Comparison of ENCODE assay signal across 8 mouse cellular contexts in genomic region chr6:126702116-126702515, GRCm38 (mm10). TPM values are rescaled to one million over a fixed set of nuclear protein-coding genes. Genes with fewer than 3 reads are reported as not detected.
DNase-seq lines count a peak whose midpoint lies in the region; ATAC-seq and TF ChIP-seq lines count a peak whose summit lies in the region.

No protein-coding gene starts in this region.

- peak overlapping the region; percentile 50 for H3K4me2 ChIP-seq in heart, embryonic 14.5 days (ENCODE audit: low read length)
- H3K4me2 ChIP-seq in liver, embryonic 13.5 days: no peak overlapping the region
- peak overlapping the region; percentile 42 for H3K4me2 ChIP-seq in stomach, postnatal 0 days (replicated peaks; ENCODE audit: low read depth)

- no peak for TF ChIP-seq POLR2A in bone marrow macrophage, adult 2 months (IDR thresholded peaks at IDR 0.05; ENCODE audit: borderline replicate concordance, low read depth, low read length)
- TF ChIP-seq POLR2A in embryonic fibroblast, embryonic 13.5 days (IDR thresholded peaks at IDR 0.05; ENCODE audit: low read depth, low read length): no peak

- 5% methylated on average over 12 of the region's 12 CpGs for WGBS in heart, embryonic 14.5 days
- 4% methylated on average over 12 of the region's 12 CpGs for WGBS in liver, embryonic 13.5 days (ENCODE audit: insufficient replicate concordance)
- WGBS in stomach, postnatal 0 days: 0% methylated on average over 12 of the region's 12 CpGs

- TF ChIP-seq EP300 in stomach, postnatal 0 days (optimal IDR thresholded peaks at IDR 0.05): no peak

- peaks cover 52% of the 10 kb centered on the region for H3K27me3 ChIP-seq in heart, embryonic 14.5 days (ENCODE audit: control insufficient read depth, insufficient read depth, low read length)
- peaks cover 6% of the 10 kb centered on the region for H3K27me3 ChIP-seq in liver, embryonic 13.5 days
- no peaks in the 10 kb centered on the region for H3K27me3 ChIP-seq in stomach, postnatal 0 days (ENCODE audit: control insufficient read depth, insufficient read depth, low read length)

- peak; percentile 94 for TF ChIP-seq CTCF in bone marrow macrophage, adult 2 months (IDR thresholded peaks at IDR 0.05; ENCODE audit: low read depth, low read length)
- peak; percentile 29; the same call in 1 of the 2 replicates for TF ChIP-seq CTCF in embryonic fibroblast, embryonic 13.5 days (IDR thresholded peaks at IDR 0.05; ENCODE audit: borderline replicate concordance, insufficient read depth, low read length)
- peak; percentile 90 for TF ChIP-seq CTCF in stomach, postnatal 0 days (IDR thresholded peaks at IDR 0.05; ENCODE audit: low read depth)

- H3K27ac ChIP-seq in bone marrow macrophage, adult 2 months (ENCODE audit: insufficient read depth, low read depth, low read length): no peak overlapping the region
- H3K27ac ChIP-seq in embryonic fibroblast, embryonic 13.5 days (ENCODE audit: insufficient read depth, low read length): no peak overlapping the region
- H3K27ac ChIP-seq in heart, embryonic 14.5 days (replicated peaks in 1 of 2; ENCODE audit: control insufficient read depth in 1 of 2, insufficient read depth in 1 of 2, low read depth in 2 of 2, low read length in 2 of 2): no peak overlapping the region
- H3K27ac ChIP-seq in liver, embryonic 13.5 days: no peak overlapping the region
- H3K27ac ChIP-seq in stomach, postnatal 0 days (replicated peaks): no peak overlapping the region

- H3K4me1 ChIP-seq in bone marrow macrophage, adult 2 months (ENCODE audit: control insufficient read depth, insufficient read depth, low read length): no peaks in the 10 kb centered on the region
- no peaks in the 10 kb centered on the region for H3K4me1 ChIP-seq in embryonic fibroblast, embryonic 13.5 days (ENCODE audit: control insufficient read depth, insufficient read depth, low read length)
- H3K4me1 ChIP-seq in heart, embryonic 14.5 days (ENCODE audit: control insufficient read depth in 2 of 2, insufficient read depth in 2 of 2, low read length in 2 of 2): peaks cover 2 to 7% of the 10 kb centered on the region in 2 experiments
- H3K4me1 ChIP-seq in liver, embryonic 13.5 days (replicated peaks): no peaks in the 10 kb centered on the region; the same call in 1 of the 2 replicates
- H3K4me1 ChIP-seq in stomach, postnatal 0 days (replicated peaks; ENCODE audit: control insufficient read depth, insufficient read depth): no peaks in the 10 kb centered on the region

- DNase-seq in A20 (ENCODE audit: low read depth, low spot score): peak; percentile 63
- DNase-seq in kidney, postnatal 14 days: peak; percentile 83
- peak; percentile 6 for DNase-seq in liver, embryonic 13.5 days
- DNase-seq in natural killer cell, adult 2 months (ENCODE audit: low spot score in 2 of 2): peak; percentile 10 to 36
- peak; percentile 75 for DNase-seq in stomach, postnatal 0 days (ENCODE audit: low spot score)

- no peak overlapping the region; the same call in 1 of the 2 replicates for H3K9ac ChIP-seq in heart, embryonic 14.5 days (ENCODE audit: low read length)
- H3K9ac ChIP-seq in liver, embryonic 13.5 days: no peak overlapping the region
- no peak overlapping the region for H3K9ac ChIP-seq in stomach, postnatal 0 days (ENCODE audit: low read length)

- H3K4me3 ChIP-seq in bone marrow macrophage, adult 2 months (ENCODE audit: insufficient read depth, low read length): peak overlapping the region; percentile 41
- no peak overlapping the region for H3K4me3 ChIP-seq in embryonic fibroblast, embryonic 13.5 days (ENCODE audit: insufficient read depth, low read length)
- 0 out of 4 replicates have a peak overlapping the region, but pooled peaks of 1 of the 2 experiments have one; percentile 0 for H3K4me3 ChIP-seq in heart, embryonic 14.5 days (ENCODE audit: control insufficient read depth in 1 of 2, insufficient read depth in 1 of 2, low read depth in 1 of 2, low read length in 2 of 2)
- H3K4me3 ChIP-seq in liver, embryonic 13.5 days (replicated peaks): no peak overlapping the region
- peak overlapping the region; percentile 8; the same call in 1 of the 2 replicates for H3K4me3 ChIP-seq in stomach, postnatal 0 days (ENCODE audit: low read depth, low read length)

- H3K36me3 ChIP-seq in heart, embryonic 14.5 days (ENCODE audit: control insufficient read depth, insufficient read depth, low read length): no peaks in the 10 kb centered on the region
- no peaks in the 10 kb centered on the region for H3K36me3 ChIP-seq in liver, embryonic 13.5 days
- no peaks in the 10 kb centered on the region for H3K36me3 ChIP-seq in stomach, postnatal 0 days (ENCODE audit: control insufficient read depth, insufficient read depth, low read length)

- no peak for ATAC-seq in heart, embryonic 14.5 days (ENCODE audit: insufficient number of reproducible peaks, insufficient read depth, low FRiP score, low read depth)
- no peak for ATAC-seq in liver, embryonic 13.5 days (ENCODE audit: low read depth)
- peak; percentile 62 for ATAC-seq in stomach, postnatal 0 days (ENCODE audit: low FRiP score, low TSS enrichment)

- no peaks in the 10 kb centered on the region for H3K9me3 ChIP-seq in heart, embryonic 14.5 days (ENCODE audit: control insufficient read depth, low read length)
- H3K9me3 ChIP-seq in liver, embryonic 13.5 days (replicated peaks): no peaks in the 10 kb centered on the region
- no peaks in the 10 kb centered on the region for H3K9me3 ChIP-seq in stomach, postnatal 0 days (ENCODE audit: control insufficient read depth, low read length)

RNA-seq across cellular contexts. Expression of gene Kcna6, which starts 38.4 kb away (rescaled TPM):
- not detected in 2 replicates for polyA plus RNA-seq in bone marrow macrophage, adult 2 months (2012; ENCODE audit: insufficient read depth, insufficient read length, missing spikeins)
- polyA plus RNA-seq in embryonic fibroblast, embryonic 13.5 days (2011; ENCODE audit: insufficient read length, low read depth, missing spikeins): 1.8 and 2.2 TPM in 2 replicates
- 0.58 and 1.0 TPM in 2 replicates for polyA plus RNA-seq in heart, embryonic 14.5 days (2014; fragmentation: Nextera tagmentation; extraction: Ambion mirVana)
- polyA plus RNA-seq in liver, embryonic 13.5 days (2015; fragmentation: Nextera tagmentation; extraction: Ambion mirVana): 0.10 and 0.17 TPM in 2 replicates
- 1.5 and 2.1 TPM in 2 replicates for polyA plus RNA-seq in stomach, postnatal 0 days (2015; fragmentation: Nextera tagmentation; extraction: Ambion mirVana)

RNA-seq across cellular contexts. Expression of gene Kcna1, which starts 55.9 kb away (rescaled TPM):
- polyA plus RNA-seq in bone marrow macrophage, adult 2 months (2012; ENCODE audit: insufficient read depth, insufficient read length, missing spikeins): not detected in 2 replicates
- 0.83 TPM in 1 of 2 replicates, not detected in the other for polyA plus RNA-seq in embryonic fibroblast, embryonic 13.5 days (2011; ENCODE audit: insufficient read length, low read depth, missing spikeins)
- polyA plus RNA-seq in heart, embryonic 14.5 days (2014; fragmentation: Nextera tagmentation; extraction: Ambion mirVana): 0.09 TPM in 1 of 2 replicates, not detected in the other
- 0.06 and 0.07 TPM in 2 replicates for polyA plus RNA-seq in liver, embryonic 13.5 days (2015; fragmentation: Nextera tagmentation; extraction: Ambion mirVana)
- polyA plus RNA-seq in stomach, postnatal 0 days (2015; fragmentation: Nextera tagmentation; extraction: Ambion mirVana): 0.62 and 0.69 TPM in 2 replicates

Comparison
In these comparisons a context has a peak if more than half of its experiments do, and no peak if none do; other contexts are left out.
1. DNase-seq: peak in every context shown above with its lines; median percentile 83 in kidney, postnatal 14 days; 75 in stomach, postnatal 0 days; 63 in A20; 23 in natural killer cell, adult 2 months; 6 in liver, embryonic 13.5 days.
2. H3K4me3 ChIP-seq: peak in bone marrow macrophage, adult 2 months (single experiment) and stomach, postnatal 0 days (single experiment); none in embryonic fibroblast, embryonic 13.5 days (single experiment) and liver, embryonic 13.5 days (single experiment).
3. CTCF ChIP-seq: peak in every context shown above with its lines; median percentile 94 in bone marrow macrophage, adult 2 months; 90 in stomach, postnatal 0 days; 29 in embryonic fibroblast, embryonic 13.5 days.